Mouse (Mus musculus) ovary, adult 10 weeks (tissue): ENCODE results near the gene Olfr819. TPM values are rescaled to one million over a fixed set of nuclear protein-coding genes. Genes with fewer than 3 reads are reported as not detected.

ENCODE experiments used
- polyA plus RNA-seq: library from polyadenylated mRNA; stranded (reverse); fragments of 350-450 nt; fragmentation: Illumina TruSeq; extraction: RNeasy Lipid Tissue Mini Kit (QIAGEN cat#74804); gene quantifications from one replicate; pipeline ENCODE4 v1.2.3, GENCODE M21; 2014

Olfr819 gene
- polyA plus RNA-seq, result 0.29 TPM

GRCm38 (mm10) chr10:129967166-129967565 lies at the start of gene Olfr819:
Gene Olfr819, minus strand, starts transcription at chr10:129967266.

GRCm38 (mm10) chr10:130012321-130012720 lies 45.3 kb upstream of the Olfr819 start, which contains the start of gene Olfr820:
Gene Olfr820, plus strand, starts transcription at chr10:130012621.

GRCm38 (mm10) chr10:129984962-129985361 lies 17.9 kb upstream of the Olfr819 start, which contains the start of gene Gm10310:
Gene Gm10310, minus strand, starts transcription at chr10:129985062.

GRCm38 (mm10) chr10:129976040-129976439 lies 9.0 kb upstream of the Olfr819 start, which contains the start of gene Olfr247:
Gene Olfr247, minus strand, starts transcription at chr10:129976140.

GRCm38 (mm10) chr10:129949000-129949399 lies 18.1 kb downstream of the Olfr819 start, which contains the start of gene Olfr818:
Gene Olfr818, minus strand, starts transcription at chr10:129949100.

GRCm38 (mm10) chr10:129915497-129915896 lies 51.6 kb downstream of the Olfr819 start, which contains the start of gene Olfr816:
Gene Olfr816, minus strand, starts transcription at chr10:129915597.

Other genes starting within 250 kb of the Olfr819 start
- gene Olfr805, start 237.9 kb downstream of the Olfr819 start, polyA plus RNA-seq, result not detected
- not detected for gene Olfr806, start 225.3 kb downstream of the Olfr819 start, polyA plus RNA-seq
- gene Olfr807, start 209.5 kb downstream of the Olfr819 start, polyA plus RNA-seq, result not detected
- not detected for gene Olfr808, start 201.8 kb downstream of the Olfr819 start, polyA plus RNA-seq
- not detected for gene Olfr809, start 192.6 kb downstream of the Olfr819 start, polyA plus RNA-seq
- gene Olfr810, start 172.3 kb downstream of the Olfr819 start, polyA plus RNA-seq, result 0.17 TPM
- not detected for gene Olfr811, start 162.9 kb downstream of the Olfr819 start, polyA plus RNA-seq
- not detected for gene Olfr812, start 121.2 kb downstream of the Olfr819 start, polyA plus RNA-seq
- gene Olfr813, start 111.9 kb downstream of the Olfr819 start, polyA plus RNA-seq, result not detected
- gene Olfr814, start 87.4 kb downstream of the Olfr819 start, polyA plus RNA-seq, result not detected
- not detected for gene Olfr815, start 61.4 kb downstream of the Olfr819 start, polyA plus RNA-seq
- not detected for gene Olfr816, start 51.7 kb downstream of the Olfr819 start, polyA plus RNA-seq
- gene Olfr818, start 18.2 kb downstream of the Olfr819 start, polyA plus RNA-seq, result not detected
- not detected for gene Olfr247, start 8.9 kb upstream of the Olfr819 start, polyA plus RNA-seq
- gene Gm10310, start 17.8 kb upstream of the Olfr819 start, polyA plus RNA-seq, result not detected
- gene Olfr820, start 45.4 kb upstream of the Olfr819 start, polyA plus RNA-seq, result not detected
- not detected for gene Olfr821, start 63.1 kb upstream of the Olfr819 start, polyA plus RNA-seq
- not detected for gene Olfr822, start 103.9 kb upstream of the Olfr819 start, polyA plus RNA-seq
- gene Olfr823, start 148.1 kb upstream of the Olfr819 start, polyA plus RNA-seq, result 0.57 TPM
- 0.57 TPM for gene Olfr824, start 162.7 kb upstream of the Olfr819 start, polyA plus RNA-seq
- gene Olfr825, start 199.5 kb upstream of the Olfr819 start, polyA plus RNA-seq, result not detected
- not detected for gene Olfr826, start 216.9 kb upstream of the Olfr819 start, polyA plus RNA-seq
- not detected for gene Olfr827, start 247.1 kb upstream of the Olfr819 start, polyA plus RNA-seq